Mouse (Mus musculus): Measurements from ENCODE around the gene Nupl1. TPM values are rescaled to one million over a fixed set of nuclear protein-coding genes. Genes with fewer than 3 reads are reported as not detected.

Nupl1 gene
- total and polyA plus RNA-seq, 3 experiments, result not detected

DNA sequence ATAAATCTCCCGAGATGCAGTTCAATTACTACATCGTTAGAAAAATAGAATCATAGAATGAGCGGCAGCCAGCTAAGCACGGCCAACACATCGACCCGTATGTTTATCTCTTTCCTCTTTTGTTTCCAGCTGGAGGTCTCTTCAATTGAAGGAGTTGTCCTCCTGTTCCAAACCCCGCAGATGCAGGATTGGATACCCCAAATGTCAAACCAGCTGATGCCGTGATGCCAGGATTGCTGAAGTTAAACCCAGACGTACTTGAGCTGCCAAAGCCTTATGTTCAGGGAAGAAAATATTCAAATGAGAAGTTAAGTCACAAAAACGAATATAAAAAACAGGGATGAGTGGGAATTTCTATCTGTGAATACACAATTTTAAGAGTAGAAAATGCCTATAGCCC is 31.3 kb downstream of the Nupl1 start:
- Histone ChIP-seq H3K4me3 (replicated peaks in 1 of 3; ENCODE audit: low read depth in 2 of 3, low read length in 2 of 3, poor library complexity in 1 of 3) (no peak overlapping the region), H3K4me1 (ENCODE audit: control insufficient read depth in 1 of 2, insufficient read depth in 2 of 2) (no peaks in the 10 kb centered on the region), H3K36me3 (replicated peaks in 1 of 2; ENCODE audit: control insufficient read depth in 1 of 2, insufficient read depth in 1 of 2, low read length in 1 of 2) (peaks cover 18 to 64% of the 10 kb centered on the region in 2 experiments), H3K79me2 (replicated peaks; ENCODE audit: control insufficient read depth, extremely low read depth, insufficient read depth, poor library complexity, severe bottlenecking) (0 out of 2 replicates have a peak, but pooled peaks cover 2% of the 10 kb centered on the region), H3K9me3 (replicated peaks; ENCODE audit: low read length) (no peaks in the 10 kb centered on the region), H3K9ac (ENCODE audit: insufficient read depth, low read depth) (no peak overlapping the region), H3K4me2 (ENCODE audit: insufficient read depth, low read depth, poor library complexity, severe bottlenecking) (no peak overlapping the region), H3K27me3 (replicated peaks) (no peaks in the 10 kb centered on the region), H3K27ac (ENCODE audit: insufficient read depth, low read depth) (no peak overlapping the region)
- dilution Hi-C loops (cut with MboI; ENCODE audit: extremely low pct_ligation_motif_present, extremely low pct_unique_long_range_greater_than_20kb, low sequenced_read_pairs) (no loop called here), in situ Hi-C loops (cut with MboI; ENCODE audit: low pct_ligation_motif_present, low pct_unique_long_range_greater_than_20kb, low sequenced_read_pairs) (no loop called here)
- TF ChIP-seq E2F4 (IDR thresholded peaks at IDR 0.05; ENCODE audit: insufficient replicate concordance, low read depth, low read length), result no peak
- TF ChIP-seq NRF1 (IDR thresholded peaks at IDR 0.05; ENCODE audit: low read depth, low read length), result no peak
- TF ChIP-seq MAX (IDR thresholded peaks at IDR 0.05; ENCODE audit: low read length), result no peak
- TF ChIP-seq MXI1 (IDR thresholded peaks at IDR 0.05; ENCODE audit: low read depth, low read length), result no peak
- DNase-seq (ENCODE audit: extremely low read depth), result no peak

DNA sequence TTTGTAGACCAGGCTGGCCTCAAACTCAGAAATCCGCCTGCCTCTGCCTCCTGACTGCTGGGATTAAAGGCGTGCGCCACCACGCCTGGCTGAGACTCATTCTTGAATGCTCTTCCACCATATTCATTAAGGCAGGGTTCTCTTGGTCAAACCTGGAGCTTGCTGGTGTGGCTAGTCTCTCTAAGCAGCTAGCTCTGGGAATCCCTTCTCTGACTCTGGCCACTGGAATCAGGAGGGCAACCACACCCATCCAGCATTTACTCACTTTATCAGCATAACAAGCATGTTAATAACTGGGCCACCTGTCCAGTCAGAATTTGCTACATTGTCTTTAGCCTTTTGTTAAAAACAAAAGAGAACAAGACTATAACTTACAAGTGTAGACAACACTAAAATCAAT is 33.6 kb downstream of the Nupl1 start:
- Histone ChIP-seq H3K27ac (ENCODE audit: insufficient read depth, low read depth) (no peak overlapping the region), H3K79me2 (replicated peaks; ENCODE audit: control insufficient read depth, extremely low read depth, insufficient read depth, poor library complexity, severe bottlenecking) (no peaks in the 10 kb centered on the region), H3K4me3 (replicated peaks in 1 of 3; ENCODE audit: low read depth in 2 of 3, low read length in 2 of 3, poor library complexity in 1 of 3) (no peak overlapping the region), H3K27me3 (replicated peaks) (no peaks in the 10 kb centered on the region), H3K4me2 (ENCODE audit: insufficient read depth, low read depth, poor library complexity, severe bottlenecking) (no peak overlapping the region), H3K4me1 (ENCODE audit: control insufficient read depth in 1 of 2, insufficient read depth in 2 of 2) (no peaks in the 10 kb centered on the region), H3K9me3 (replicated peaks; ENCODE audit: low read length) (no peaks in the 10 kb centered on the region), H3K9ac (ENCODE audit: insufficient read depth, low read depth) (no peak overlapping the region), H3K36me3 (replicated peaks in 1 of 2; ENCODE audit: control insufficient read depth in 1 of 2, insufficient read depth in 1 of 2, low read length in 1 of 2) (peaks cover 15 to 54% of the 10 kb centered on the region in 2 experiments)
- dilution Hi-C loops (cut with MboI; ENCODE audit: extremely low pct_ligation_motif_present, extremely low pct_unique_long_range_greater_than_20kb, low sequenced_read_pairs) (no loop called here), in situ Hi-C loops (cut with MboI; ENCODE audit: low pct_ligation_motif_present, low pct_unique_long_range_greater_than_20kb, low sequenced_read_pairs) (no loop called here)
- DNase-seq (ENCODE audit: extremely low read depth), result no peak
- TF ChIP-seq ZMIZ1 (IDR thresholded peaks at IDR 0.05; ENCODE audit: low read depth, low read length), result no peak
- no peak for TF ChIP-seq BHLHE40 (IDR thresholded peaks at IDR 0.05; ENCODE audit: low read depth, low read length)
- TF ChIP-seq TCF12 (IDR thresholded peaks at IDR 0.05; ENCODE audit: low read depth, low read length), result no peak

- peaks cover 10 to 42% of the 10 kb centered on the region in 2 experiments for H3K36me3 ChIP-seq (replicated peaks in 1 of 2; ENCODE audit: control insufficient read depth in 1 of 2, insufficient read depth in 1 of 2, low read length in 1 of 2)
- no peaks in the 10 kb centered on the region for H3K27me3 ChIP-seq (replicated peaks)
- no peaks in the 10 kb centered on the region for H3K4me1 ChIP-seq (ENCODE audit: control insufficient read depth in 1 of 2, insufficient read depth in 2 of 2)
- H3K9me3 ChIP-seq (replicated peaks; ENCODE audit: low read length), result no peaks in the 10 kb centered on the region
- TF ChIP-seq MAFK (IDR thresholded peaks at IDR 0.05; ENCODE audit: insufficient replicate concordance, low read length), result no peak
- no peak for TF ChIP-seq GABPA (IDR thresholded peaks at IDR 0.05; ENCODE audit: insufficient replicate concordance, low read depth, low read length)
- TF ChIP-seq MAX (IDR thresholded peaks at IDR 0.05; ENCODE audit: low read length), result no peak
- no peak for TF ChIP-seq ZMIZ1 (IDR thresholded peaks at IDR 0.05; ENCODE audit: low read depth, low read length)
- no peaks in the 10 kb centered on the region for H3K79me2 ChIP-seq (replicated peaks; ENCODE audit: control insufficient read depth, extremely low read depth, insufficient read depth, poor library complexity, severe bottlenecking)
- H3K27ac ChIP-seq (ENCODE audit: insufficient read depth, low read depth), result no peak overlapping the region
- dilution Hi-C loops (cut with MboI; ENCODE audit: extremely low pct_ligation_motif_present, extremely low pct_unique_long_range_greater_than_20kb, low sequenced_read_pairs), result no loop called here
- H3K4me3 ChIP-seq (replicated peaks in 1 of 3; ENCODE audit: low read depth in 2 of 3, low read length in 2 of 3, poor library complexity in 1 of 3), result no peak overlapping the region
- in situ Hi-C loops (cut with MboI; ENCODE audit: low pct_ligation_motif_present, low pct_unique_long_range_greater_than_20kb, low sequenced_read_pairs), result no loop called here
- H3K4me2 ChIP-seq (ENCODE audit: insufficient read depth, low read depth, poor library complexity, severe bottlenecking), result no peak overlapping the region
- no peak overlapping the region for H3K9ac ChIP-seq (ENCODE audit: insufficient read depth, low read depth)
- DNase-seq (ENCODE audit: extremely low read depth), result no peak
These were observed 35.1 kb downstream of the Nupl1 start for GRCm38 (mm10) chr14:60216125-60216524.
